Mouse (Mus musculus) activated CD4-positive, CD25-positive, alpha-beta regulatory T cell (primary cell): ENCODE measurements around the gene Fam78b. TPM values are rescaled to one million over a fixed set of nuclear protein-coding genes. Genes with fewer than 3 reads are reported as not detected.

Experiments
- polyA plus RNA-seq, 2 experiments: library from polyadenylated mRNA; unstranded; fragments of 100-300 nt; shearing (Covaris generic); gene quantifications; one replicate each; pipeline ENCODE4 v1.2.1; 2017

The Fam78b gene
- under 1 TPM in 1 of 2 experiments, not detected in 1; 0.90 TPM for polyA plus RNA-seq

DNA sequence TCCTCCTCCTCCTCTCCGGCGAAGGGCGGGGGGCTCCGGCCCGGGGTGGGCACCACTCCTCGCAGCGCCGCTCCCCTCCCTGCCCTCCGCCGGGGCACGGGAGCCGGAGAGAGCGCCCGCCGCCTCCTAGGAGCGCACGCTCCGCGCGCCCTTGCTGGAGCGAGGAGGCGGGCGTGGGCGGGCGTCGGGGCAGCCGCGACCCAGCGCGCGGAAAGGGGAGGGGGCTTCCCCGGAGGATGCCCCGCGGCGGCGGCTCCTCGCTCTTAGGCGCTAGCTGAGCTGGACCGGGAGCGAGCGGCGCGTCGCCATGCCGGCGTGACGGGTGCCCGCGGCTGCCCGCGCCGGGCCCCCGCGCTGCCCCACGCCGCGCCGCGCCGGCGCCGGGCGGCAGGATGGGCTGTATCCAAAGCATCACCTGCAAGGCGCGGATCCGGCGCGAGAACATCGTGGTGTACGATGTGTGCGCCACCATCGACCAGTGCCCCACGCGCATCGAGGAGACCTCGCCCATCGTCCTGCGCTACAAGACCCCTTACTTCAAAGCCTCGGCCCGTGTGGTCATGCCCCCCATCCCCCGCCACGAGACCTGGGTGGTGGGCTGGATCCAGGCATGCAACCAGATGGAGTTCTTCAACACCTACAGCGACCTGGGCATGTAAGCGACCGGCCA is at the start of gene Fam78b:
Fam78b (plus strand) TSS at position 244 of the 670 bp plus-strand sequence.

